Mouse (Mus musculus) neural tube, embryonic 15.5 days (tissue): ENCODE data around the gene Rasgef1b. TPM values are rescaled to one million over a fixed set of nuclear protein-coding genes. Genes with fewer than 3 reads are reported as not detected.

Experiments
- ATAC-seq: fragments of 200-750 bp; cut with Nextera tagmentation; 2 replicates; pipeline ENCODE4 v1.8.0; 2017; ENCODE audit warnings: mild to moderate bottlenecking, moderate TSS enrichment, moderate library complexity; ENCODE audit not compliant: low FRiP score
- H3K27ac ChIP-seq: fragments of 300-500 bp; sonication (generic); replicated peaks from 2 replicates; pipeline ENCODE4 v1.5.1; 2015; ENCODE audit warnings: mild to moderate bottlenecking, inconsistent platforms
- H3K27me3 ChIP-seq: fragments of 300-500 bp; sonication (generic); replicated peaks from 2 replicates; pipeline ENCODE4 v1.6.1; 2015; ENCODE audit warnings: inconsistent platforms
- H3K36me3 ChIP-seq: fragments of 300-500 bp; sonication (generic); 2 replicates; pipeline ENCODE4 v1.6.1; 2015; ENCODE audit warnings: inconsistent platforms
- H3K4me1 ChIP-seq: fragments of 300-500 bp; sonication (generic); 2 replicates; pipeline ENCODE4 v1.6.1; 2015; ENCODE audit warnings: inconsistent platforms
- H3K4me2 ChIP-seq: fragments of 300-500 bp; sonication (generic); 2 replicates; pipeline ENCODE4 v1.6.1; 2015; ENCODE audit warnings: inconsistent platforms, mild to moderate bottlenecking, moderate library complexity
- H3K4me3 ChIP-seq: fragments of 300-500 bp; sonication (generic); replicated peaks from 2 replicates; pipeline ENCODE4 v1.5.1; 2015; ENCODE audit warnings: mild to moderate bottlenecking, inconsistent platforms
- H3K9ac ChIP-seq: fragments of 300-500 bp; sonication (generic); replicated peaks from 2 replicates; pipeline ENCODE4 v1.6.1; 2015; ENCODE audit warnings: mild to moderate bottlenecking, inconsistent platforms
- H3K9me3 ChIP-seq: fragments of 300-500 bp; sonication (generic); replicated peaks from 2 replicates; pipeline ENCODE4 v1.6.1; 2016; ENCODE audit warnings: inconsistent platforms
- WGBS: fragments of 180-500 bp; shearing (Covaris S2); methylation state at CpG from one replicate; pipeline ENCODE4 v1.1.7; 2015; ENCODE audit warnings: mixed read lengths; 5-methylcytosine and 5-hydroxymethylcytosine counted together
- polyA plus RNA-seq: library from polyadenylated mRNA; unstranded; fragments of >200 nt; fragmentation: Nextera tagmentation; extraction: Ambion mirVana; gene quantifications from 2 replicates; pipeline ENCODE4 v1.2.1, GENCODE M21; 2015

Rasgef1b gene
- polyA plus RNA-seq, 1 experiment from 2014 or later = 53.9 TPM

- Histone ChIP-seq H3K4me3 (no peak overlapping the region), H3K4me2 (no peak overlapping the region), H3K27me3 (no peaks in the 10 kb centered on the region), H3K27ac (no peak overlapping the region), H3K36me3 (no peaks in the 10 kb centered on the region), H3K4me1 (peaks cover 24% of the 10 kb centered on the region), H3K9me3 (no peaks in the 10 kb centered on the region), H3K9ac (no peak overlapping the region)
- no peak for ATAC-seq
- 78% methylated on average over 7 of the region's 7 CpGs for WGBS
These were observed 353.1 kb downstream of the Rasgef1b start for GRCm38 (mm10) chr5:99375725-99376124.

GRCm38 (mm10) chr5:99374460-99374859 is 354.4 kb downstream of the Rasgef1b start:
- Histone ChIP-seq H3K9ac (no peak overlapping the region), H3K9me3 (no peaks in the 10 kb centered on the region), H3K4me3 (no peak overlapping the region), H3K27me3 (no peaks in the 10 kb centered on the region), H3K4me1 (peaks cover 13% of the 10 kb centered on the region), H3K27ac (no peak overlapping the region), H3K4me2 (no peak overlapping the region), H3K36me3 (no peaks in the 10 kb centered on the region)
- ATAC-seq = no peak
- WGBS = 77% methylated on average over 6 of the region's 6 CpGs

- H3K9ac ChIP-seq = no peak overlapping the region
- H3K9me3 ChIP-seq = no peaks in the 10 kb centered on the region
- H3K27me3 ChIP-seq = no peaks in the 10 kb centered on the region
- no peak overlapping the region for H3K4me2 ChIP-seq
- WGBS = 71% methylated on average over 8 of the region's 8 CpGs
- ATAC-seq = no peak
- no peak overlapping the region for H3K4me3 ChIP-seq
- H3K4me1 ChIP-seq = peaks cover 9% of the 10 kb centered on the region
- H3K27ac ChIP-seq = no peak overlapping the region
- no peaks in the 10 kb centered on the region for H3K36me3 ChIP-seq
These were observed 355.2 kb downstream of the Rasgef1b start for GRCm38 (mm10) chr5:99373570-99374151.

- WGBS = 72% methylated on average over 5 of the region's 5 CpGs
These were observed 358.2 kb downstream of the Rasgef1b start for GRCm38 (mm10) chr5:99370636-99371035.

DNA sequence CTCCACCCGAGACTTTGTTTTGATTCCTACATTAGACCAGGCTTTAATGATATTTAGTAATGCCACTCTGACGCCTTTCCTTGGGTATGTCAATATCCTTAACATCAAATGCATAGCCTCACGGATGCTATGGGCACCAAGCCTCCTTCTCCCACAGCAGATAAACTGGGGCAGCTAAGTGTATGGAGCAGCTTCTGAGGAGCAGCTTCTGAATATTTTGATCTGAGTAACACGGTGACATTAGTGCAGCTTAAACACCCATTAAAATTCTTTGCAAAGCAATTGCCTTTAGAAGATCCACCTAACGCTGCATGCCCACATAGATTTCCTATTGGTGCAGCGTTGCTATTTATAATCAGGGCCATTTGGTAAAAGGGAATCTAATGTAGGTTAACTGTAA is 359.6 kb downstream of the Rasgef1b start:
- no peaks in the 10 kb centered on the region for H3K9me3 ChIP-seq
- 0 out of 2 replicates have a peak, but pooled peaks cover 4% of the 10 kb centered on the region for H3K4me1 ChIP-seq
- no peak overlapping the region for H3K9ac ChIP-seq
- no peaks in the 10 kb centered on the region for H3K36me3 ChIP-seq
- no peak for ATAC-seq
- 59% methylated on average over 6 of the region's 6 CpGs for WGBS
- no peak overlapping the region for H3K4me2 ChIP-seq
- no peak overlapping the region for H3K4me3 ChIP-seq
- H3K27me3 ChIP-seq = no peaks in the 10 kb centered on the region
- H3K27ac ChIP-seq = no peak overlapping the region

More at GRCm38 (mm10) chr5:99370636-99371035, 358.2 kb downstream of the Rasgef1b start:
- no peak for ATAC-seq
- Histone ChIP-seq H3K4me3 (no peak overlapping the region), H3K27ac (no peak overlapping the region), H3K4me2 (no peak overlapping the region), H3K4me1 (0 out of 2 replicates have a peak, but pooled peaks cover 4% of the 10 kb centered on the region), H3K9me3 (no peaks in the 10 kb centered on the region), H3K9ac (no peak overlapping the region), H3K36me3 (no peaks in the 10 kb centered on the region), H3K27me3 (no peaks in the 10 kb centered on the region)

- WGBS = 58% methylated on average over 1 of the region's 1 CpGs
- Histone ChIP-seq H3K27ac (no peak overlapping the region), H3K4me1 (0 out of 2 replicates have a peak, but pooled peaks cover 4% of the 10 kb centered on the region), H3K9ac (no peak overlapping the region), H3K27me3 (no peaks in the 10 kb centered on the region), H3K36me3 (no peaks in the 10 kb centered on the region), H3K4me3 (no peak overlapping the region), H3K4me2 (no peak overlapping the region), H3K9me3 (no peaks in the 10 kb centered on the region)
- ATAC-seq = no peak
These were observed 360.2 kb downstream of the Rasgef1b start for GRCm38 (mm10) chr5:99368615-99369014.

- Histone ChIP-seq H3K4me1 (no peaks in the 10 kb centered on the region), H3K9ac (no peak overlapping the region), H3K27ac (no peak overlapping the region), H3K36me3 (no peaks in the 10 kb centered on the region), H3K4me3 (no peak overlapping the region), H3K9me3 (no peaks in the 10 kb centered on the region), H3K27me3 (no peaks in the 10 kb centered on the region), H3K4me2 (no peak overlapping the region)
- WGBS = 84% methylated on average over 3 of the region's 3 CpGs
- ATAC-seq = no peak
These were observed 368.3 kb downstream of the Rasgef1b start for GRCm38 (mm10) chr5:99360531-99360930.

GRCm38 (mm10) chr5:99359251-99359650 is 369.6 kb downstream of the Rasgef1b start:
- no peak overlapping the region for H3K4me3 ChIP-seq
- no peaks in the 10 kb centered on the region for H3K9me3 ChIP-seq
- no peak overlapping the region for H3K9ac ChIP-seq
- no peaks in the 10 kb centered on the region for H3K27me3 ChIP-seq
- no peaks in the 10 kb centered on the region for H3K4me1 ChIP-seq
- H3K4me2 ChIP-seq = no peak overlapping the region
- no peak for ATAC-seq
- no peak overlapping the region for H3K27ac ChIP-seq
- no peaks in the 10 kb centered on the region for H3K36me3 ChIP-seq
- WGBS = 88% methylated on average over 5 of the region's 5 CpGs

DNA sequence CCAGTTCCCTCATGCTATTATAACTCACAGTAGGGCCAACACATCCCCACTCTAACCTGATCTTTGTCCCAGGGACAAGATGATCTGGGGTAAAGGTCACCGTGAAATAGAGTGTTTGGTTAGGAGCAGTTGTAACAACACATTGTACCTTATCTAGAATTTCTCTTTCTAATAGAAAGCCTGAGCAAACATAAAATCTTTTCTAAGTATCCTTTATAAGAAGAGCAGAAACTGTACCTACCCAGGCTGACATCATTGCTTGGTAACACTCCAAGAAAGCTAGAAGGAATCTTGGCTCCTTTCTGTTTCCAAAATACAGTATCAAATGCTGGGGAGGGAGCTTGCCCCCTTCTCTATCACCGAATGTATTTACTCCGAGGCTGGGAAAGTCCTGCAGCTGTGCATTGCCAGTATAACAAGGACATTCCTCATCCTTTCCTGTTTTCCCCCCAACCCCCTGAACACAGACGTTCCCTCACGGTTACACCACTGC is 374.2 kb downstream of the Rasgef1b start:
- 60% methylated on average over 5 of the region's 5 CpGs for WGBS
- H3K4me2 ChIP-seq = no peak overlapping the region
- no peaks in the 10 kb centered on the region for H3K9me3 ChIP-seq

GRCm38 (mm10) chr5:99350030-99350429 is 378.8 kb downstream of the Rasgef1b start:
- ATAC-seq = no peak
- H3K4me1 ChIP-seq = 0 out of 2 replicates have a peak, but pooled peaks cover 8% of the 10 kb centered on the region
- no peak overlapping the region for H3K27ac ChIP-seq
- no peaks in the 10 kb centered on the region for H3K9me3 ChIP-seq
- H3K27me3 ChIP-seq = no peaks in the 10 kb centered on the region
- no peak overlapping the region for H3K4me2 ChIP-seq
- WGBS = 75% methylated on average over 4 of the region's 4 CpGs
- H3K4me3 ChIP-seq = no peak overlapping the region
- H3K9ac ChIP-seq = no peak overlapping the region
- H3K36me3 ChIP-seq = no peaks in the 10 kb centered on the region

More for the DNA sequence above, 374.2 kb downstream of the Rasgef1b start:
- Histone ChIP-seq H3K4me1 (0 out of 2 replicates have a peak, but pooled peaks cover 4% of the 10 kb centered on the region), H3K9ac (no peak overlapping the region), H3K27me3 (no peaks in the 10 kb centered on the region), H3K36me3 (no peaks in the 10 kb centered on the region), H3K4me3 (no peak overlapping the region), H3K27ac (no peak overlapping the region)
- no peak for ATAC-seq

DNA sequence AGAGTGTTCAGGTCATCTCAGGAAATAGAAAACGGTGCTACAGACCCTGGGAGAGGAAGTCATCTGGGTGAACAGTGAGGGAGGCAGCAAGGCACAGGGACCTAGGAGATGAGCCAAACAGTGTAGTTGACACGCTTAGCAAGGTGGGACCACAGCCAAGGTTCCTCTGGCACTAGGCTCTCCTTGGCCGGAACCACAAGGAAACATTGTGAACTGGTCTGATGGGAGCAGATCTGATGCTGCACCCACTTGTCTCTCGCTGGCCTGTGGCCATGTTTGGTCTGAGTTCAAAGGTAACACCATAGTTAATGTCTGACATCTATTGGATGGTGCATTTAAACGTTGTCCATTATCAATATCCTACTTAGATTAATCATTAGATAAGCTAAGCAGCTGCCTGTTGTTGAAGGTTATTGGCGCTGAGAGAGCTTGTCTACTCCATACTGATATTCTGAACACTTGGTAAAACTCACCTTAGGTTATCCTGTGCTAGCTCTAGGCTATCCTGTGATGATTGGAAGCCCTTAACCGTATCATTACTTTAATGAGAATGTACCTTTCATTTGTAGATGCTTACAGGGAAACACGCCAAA is 380.5 kb downstream of the Rasgef1b start:
- Histone ChIP-seq H3K27ac (no peak overlapping the region), H3K4me1 (0 out of 2 replicates have a peak, but pooled peaks cover 8% of the 10 kb centered on the region), H3K9me3 (no peaks in the 10 kb centered on the region), H3K36me3 (no peaks in the 10 kb centered on the region), H3K27me3 (no peaks in the 10 kb centered on the region), H3K9ac (no peak overlapping the region), H3K4me3 (no peak overlapping the region), H3K4me2 (no peak overlapping the region)
- no peak for ATAC-seq
- 82% methylated on average over 8 of the region's 8 CpGs for WGBS

GRCm38 (mm10) chr5:99342527-99342926 is 386.3 kb downstream of the Rasgef1b start:
- no peaks in the 10 kb centered on the region for H3K9me3 ChIP-seq
- no peaks in the 10 kb centered on the region; the same call in 1 of the 2 replicates for H3K4me1 ChIP-seq
- WGBS = 95% methylated on average over 10 of the region's 10 CpGs
- H3K4me3 ChIP-seq = no peak overlapping the region
- H3K9ac ChIP-seq = no peak overlapping the region
- H3K27me3 ChIP-seq = no peaks in the 10 kb centered on the region
- ATAC-seq = no peak
- H3K27ac ChIP-seq = no peak overlapping the region
- no peaks in the 10 kb centered on the region for H3K36me3 ChIP-seq
- no peak overlapping the region for H3K4me2 ChIP-seq
